Mouse (Mus musculus) MEL (cell line): ENCODE data around the gene Cyp4f17. TPM values are rescaled to one million over a fixed set of nuclear protein-coding genes. Genes with fewer than 3 reads are reported as not detected.
A peak's percentile ranks its signal among the peaks of the same experiment; 100 is the strongest.

Source experiments
- DNase-seq: peaks from one replicate; pipeline ENCODE4 v3.0.0; 2011; ENCODE audit warnings: low read depth, low spot score
- H3K27ac ChIP-seq: 2 replicates; pipeline ENCODE4 v1.5.1; 2012; ENCODE audit warnings: low read depth, mild to moderate bottlenecking, control low read depth, low read length, moderate library complexity; ENCODE audit not compliant: control insufficient read depth
- H3K27me3 ChIP-seq, 2 experiments: fragments of 150-350 bp in 1 of 2; sonication (generic) in 1 of 2; 2 replicates each; pipeline ENCODE4 v1.6.1; 2012; ENCODE audit warnings: low read length in 2 of 2, mild to moderate bottlenecking in 2 of 2, improper control_type of control experiment in 1 of 2, moderate library complexity in 1 of 2; ENCODE audit not compliant: insufficient read depth in 2 of 2, control insufficient read depth in 1 of 2
- H3K36me3 ChIP-seq, 2 experiments: 2 replicates each; pipeline ENCODE4 v1.6.1; 2012 to 2014; ENCODE audit warnings: low read length in 2 of 2, improper control_type of control experiment in 1 of 2, inconsistent platforms in 1 of 2, mild to moderate bottlenecking in 1 of 2; ENCODE audit not compliant: insufficient read depth in 2 of 2, control insufficient read depth in 1 of 2
- H3K4me1 ChIP-seq, 2 experiments: fragments of 150-350 bp in 1 of 2; sonication (generic) in 1 of 2; 2 replicates each; pipeline ENCODE4 v1.6.1; 2012; ENCODE audit warnings: low read length in 2 of 2, improper control_type of control experiment in 1 of 2, mild to moderate bottlenecking in 1 of 2; ENCODE audit not compliant: insufficient read depth in 2 of 2, control insufficient read depth in 1 of 2
- H3K4me3 ChIP-seq, 2 experiments: fragments of 150-350 bp in 1 of 2; sonication (generic) in 1 of 2; 2 replicates each; pipeline ENCODE4 v1.5.1; 2012; ENCODE audit warnings: low read depth in 2 of 2, low read length in 2 of 2, mild to moderate bottlenecking in 2 of 2, moderate library complexity in 2 of 2, control low read depth in 1 of 2, improper control_type of control experiment in 1 of 2; ENCODE audit not compliant: control insufficient read depth in 1 of 2, insufficient read depth in 1 of 2
- H3K79me2 ChIP-seq: 2 replicates; pipeline ENCODE4 v1.6.1; 2012; ENCODE audit warnings: mild to moderate bottlenecking, low read length, moderate library complexity; ENCODE audit not compliant: control insufficient read depth, poor library complexity, insufficient read depth
- H3K9ac ChIP-seq: 2 replicates; pipeline ENCODE4 v1.6.1; 2012; ENCODE audit warnings: low read depth, mild to moderate bottlenecking, control low read depth, low read length, moderate library complexity; ENCODE audit not compliant: control insufficient read depth, poor library complexity, severe bottlenecking
- H3K9me3 ChIP-seq: fragments of 150-350 bp; sonication (generic); replicated peaks from 2 replicates; pipeline ENCODE4 v1.6.1; 2012; ENCODE audit warnings: mild to moderate bottlenecking, low read length, improper control_type of control experiment, moderate library complexity; ENCODE audit not compliant: insufficient read depth
- BHLHE40 ChIP-seq: IDR thresholded peaks from 2 replicates; pipeline ENCODE4 v1.6.1; 2012; ENCODE audit warnings: low read depth, mild to moderate bottlenecking, inconsistent platforms, low read length, improper control_type of control experiment, borderline replicate concordance
- CTCF ChIP-seq, 3 experiments: IDR thresholded peaks in 2 of 3; conservative IDR thresholded peaks in 1 of 3; 2 replicates each; pipeline ENCODE4 v1.5.1; 2011 to 2012; ENCODE audit warnings: low read length in 3 of 3, low read depth in 2 of 3, mild to moderate bottlenecking in 2 of 3, improper control_type of control experiment in 1 of 3, inconsistent platforms in 1 of 3, mixed read lengths in 1 of 3, moderate library complexity in 1 of 3; ENCODE audit not compliant: control insufficient read depth in 1 of 3, insufficient read depth in 1 of 3, poor library complexity in 1 of 3, severe bottlenecking in 1 of 3
- ELF1 ChIP-seq: IDR thresholded peaks from 2 replicates; pipeline ENCODE4 v1.6.1; 2014; ENCODE audit warnings: low read depth, mild to moderate bottlenecking, inconsistent platforms, low read length, improper control_type of control experiment, moderate library complexity
- GATA1 ChIP-seq: IDR thresholded peaks from 2 replicates; pipeline ENCODE4 v1.6.1; 2011; ENCODE audit warnings: low read depth, low read length, improper control_type of control experiment
- KAT2A ChIP-seq: conservative IDR thresholded peaks from 2 replicates; pipeline ENCODE4 v1.6.1; 2012; ENCODE audit warnings: low read depth, low read length, improper control_type of control experiment, inconsistent platforms
- MAFK ChIP-seq: IDR thresholded peaks from 2 replicates; pipeline ENCODE4 v1.6.1; 2011; ENCODE audit warnings: low read depth, mild to moderate bottlenecking, low read length, improper control_type of control experiment, borderline replicate concordance
- MEF2A ChIP-seq: IDR thresholded peaks from 2 replicates; pipeline ENCODE4 v1.6.1; 2014; ENCODE audit warnings: low read depth, mild to moderate bottlenecking, inconsistent platforms, low read length, improper control_type of control experiment; ENCODE audit not compliant: poor library complexity, insufficient replicate concordance, severe bottlenecking; ENCODE audit errors: extremely low read depth
- MYC ChIP-seq: IDR thresholded peaks from 2 replicates; pipeline ENCODE4 v1.6.1; 2011; ENCODE audit warnings: low read depth, mild to moderate bottlenecking, low read length, improper control_type of control experiment, moderate library complexity
- NELFE ChIP-seq: IDR thresholded peaks from 2 replicates; pipeline ENCODE4 v1.6.1; 2011; ENCODE audit warnings: low read depth, low read length, improper control_type of control experiment
- POLR2A ChIP-seq, 2 experiments: IDR thresholded peaks; 2 replicates each; pipeline ENCODE4 v1.6.1; 2011 to 2012; ENCODE audit warnings: low read length in 2 of 2, mild to moderate bottlenecking in 2 of 2, control low read depth in 1 of 2, improper control_type of control experiment in 1 of 2, low read depth in 1 of 2, moderate library complexity in 1 of 2; ENCODE audit not compliant: control insufficient read depth in 1 of 2, insufficient read depth in 1 of 2, poor library complexity in 1 of 2
- POLR2AphosphoS5 ChIP-seq: IDR thresholded peaks from 2 replicates; pipeline ENCODE4 v1.6.1; 2012; ENCODE audit warnings: low read depth, borderline replicate concordance, mild to moderate bottlenecking, inconsistent platforms, low read length, moderate library complexity, mixed read lengths
- SIN3A ChIP-seq: IDR thresholded peaks from 2 replicates; pipeline ENCODE4 v1.6.1; 2012; ENCODE audit warnings: low read length, improper control_type of control experiment, inconsistent platforms
- SMC3 ChIP-seq: IDR thresholded peaks from 2 replicates; pipeline ENCODE4 v1.6.1; 2011; ENCODE audit warnings: low read depth, low read length, improper control_type of control experiment
- TCF12 ChIP-seq: IDR thresholded peaks from 2 replicates; pipeline ENCODE4 v1.6.1; 2014; ENCODE audit warnings: low read depth, mild to moderate bottlenecking, inconsistent platforms, low read length, improper control_type of control experiment, moderate library complexity
- USF1 ChIP-seq: IDR thresholded peaks from 2 replicates; pipeline ENCODE4 v1.6.1; 2014; ENCODE audit warnings: low read depth, mild to moderate bottlenecking, inconsistent platforms, low read length, improper control_type of control experiment, moderate library complexity
- USF2 ChIP-seq, 2 experiments: IDR thresholded peaks; 2 replicates each; pipeline ENCODE4 v1.6.1; 2011 to 2012; ENCODE audit warnings: improper control_type of control experiment in 2 of 2, low read length in 2 of 2, borderline replicate concordance in 1 of 2, inconsistent platforms in 1 of 2, low read depth in 1 of 2, mild to moderate bottlenecking in 1 of 2; ENCODE audit not compliant: insufficient read depth in 1 of 2
- polyA plus RNA-seq, 2 experiments: library from polyadenylated mRNA; stranded (reverse) in 1 of 2; unstranded in 1 of 2; fragments of >175 nt in 1 of 2; fragments of >200 nt in 1 of 2; gene quantifications; 2 replicates each; pipeline versions ENCODE4 v1.2.1 to v1.2.4; 2012; ENCODE audit warnings: low replicate concordance in 2 of 2, low read depth in 1 of 2; ENCODE audit not compliant: insufficient read length in 2 of 2, insufficient read depth in 1 of 2, missing spikeins in 1 of 2
- total RNA-seq: library from RNA; depleted of rRNA; stranded (reverse); fragments of 300-350 nt; gene quantifications from 2 replicates; pipeline ENCODE4 v1.2.3, GENCODE M21; 2012

The Cyp4f17 gene
- total and polyA plus RNA-seq, 3 experiments = 0.42 to 1.8 TPM; not detected in 1

DNA sequence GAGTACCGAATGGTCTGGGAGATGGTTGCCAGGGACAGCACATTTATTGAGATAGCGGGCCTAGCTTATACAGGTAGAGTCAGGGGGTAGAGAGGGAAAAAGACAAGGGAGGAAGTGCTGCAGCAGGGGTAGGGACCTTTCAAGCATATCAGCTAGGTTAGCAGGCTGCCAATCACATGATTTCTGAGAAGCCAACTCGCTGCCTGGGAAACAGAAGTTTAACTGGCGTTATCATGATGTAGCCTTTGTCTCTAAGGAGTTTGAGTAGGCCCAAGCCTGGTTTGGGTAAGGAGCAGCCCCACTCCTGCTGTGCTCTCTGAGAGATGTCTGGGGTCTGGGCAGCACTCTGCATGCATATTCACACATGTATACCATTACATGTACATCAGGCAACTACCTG, 16.5 kb downstream of the Cyp4f17 start:
- H3K36me3 ChIP-seq = peaks cover 0 to 5% of the 10 kb centered on the region in 2 experiments; a peak in 2 of 4 replicates
- H3K27me3 ChIP-seq = no peaks in the 10 kb centered on the region
- DNase-seq = peak; percentile 68

DNA sequence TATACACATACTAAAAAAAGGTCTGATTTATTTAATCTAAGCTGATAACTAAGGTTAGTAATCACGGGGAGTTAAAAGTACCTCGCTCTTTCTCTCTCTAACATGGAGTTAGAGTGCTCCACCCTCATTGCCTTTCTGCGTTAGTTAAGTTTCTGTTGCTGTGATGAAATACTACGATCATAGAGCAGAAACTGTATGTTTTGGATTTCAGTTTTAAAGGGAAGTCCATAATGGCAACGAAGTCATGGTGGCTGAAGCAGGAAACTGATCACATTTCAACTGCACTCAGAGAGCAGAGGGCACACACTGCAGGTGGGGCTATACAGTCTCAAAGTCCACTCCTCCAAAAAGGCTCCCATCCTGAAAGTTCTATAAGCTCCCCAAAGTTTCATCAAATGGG, 17.0 kb downstream of the Cyp4f17 start:
- DNase-seq = no peak
- H3K9ac ChIP-seq = no peak overlapping the region
- TF ChIP-seq TCF12 = no peak
- TF ChIP-seq NELFE = no peak
- no peak for TF ChIP-seq KAT2A
- no peak for TF ChIP-seq USF2 (IDR thresholded peaks at IDR 0.05; ENCODE audit: borderline replicate concordance in 1 of 2, insufficient read depth in 1 of 2, low read depth in 1 of 2, low read length in 2 of 2)
- no peak for TF ChIP-seq POLR2A (IDR thresholded peaks at IDR 0.05; ENCODE audit: control insufficient read depth in 1 of 2, insufficient read depth in 1 of 2, low read depth in 1 of 2, low read length in 2 of 2, poor library complexity in 1 of 2)
- no peak for TF ChIP-seq MEF2A
- TF ChIP-seq SMC3 = no peak
- no peak for TF ChIP-seq ELF1
- no peak for TF ChIP-seq MAFK
- no peak for TF ChIP-seq POLR2AphosphoS5
- no peak for TF ChIP-seq CTCF (IDR thresholded peaks at IDR 0.05 in 2 of 3, conservative IDR thresholded peaks at IDR 0.05 in 1 of 3; ENCODE audit: control insufficient read depth in 1 of 3, insufficient read depth in 1 of 3, low read depth in 2 of 3, low read length in 3 of 3, poor library complexity in 1 of 3, severe bottlenecking in 1 of 3)
- no peak for TF ChIP-seq BHLHE40
- TF ChIP-seq, all 39 proteins: peak for 0
- H3K4me1 ChIP-seq = peaks cover 2 to 3% of the 10 kb centered on the region in 2 experiments; a peak in 2 of 4 replicates
- H3K27ac ChIP-seq = no peak overlapping the region
- H3K36me3 ChIP-seq = peaks cover 0 to 5% of the 10 kb centered on the region in 2 experiments; a peak in 2 of 4 replicates
- no peaks in the 10 kb centered on the region for H3K79me2 ChIP-seq
- no peak overlapping the region for H3K4me3 ChIP-seq
- no peaks in the 10 kb centered on the region for H3K9me3 ChIP-seq
- H3K27me3 ChIP-seq = no peaks in the 10 kb centered on the region

More for the DNA sequence above, 16.5 kb downstream of the Cyp4f17 start:
- Histone ChIP-seq H3K27ac (no peak overlapping the region), H3K4me1 (peaks cover 2 to 3% of the 10 kb centered on the region in 2 experiments; a peak in 2 of 4 replicates), H3K9me3 (no peaks in the 10 kb centered on the region), H3K9ac (no peak overlapping the region), H3K4me3 (no peak overlapping the region), H3K79me2 (no peaks in the 10 kb centered on the region)
- TF ChIP-seq SIN3A (peak; percentile 38; the same call in 1 of the 2 replicates), MAFK (no peak), USF1 (peak; percentile 80), GATA1 (peak; percentile 59; the same call in 1 of the 2 replicates), MYC (no peak)
